Comparison of ENCODE assay signal across 7 mouse cellular contexts in genomic region chr15:81810671-81811598, GRCm38 (mm10). TPM values are rescaled to one million over a fixed set of nuclear protein-coding genes. Genes with fewer than 3 reads are reported as not detected.
A peak's percentile ranks its signal among the peaks of the same experiment; 100 is the strongest.
DNase-seq lines count a peak whose midpoint lies in the region; ATAC-seq lines count a peak whose summit lies in the region.

No protein-coding gene starts in this region.

- peak overlapping the region; percentile 88 for H3K27ac ChIP-seq in embryonic facial prominence, embryonic 12.5 days
- H3K27ac ChIP-seq in limb, embryonic 11.5 days (replicated peaks; ENCODE audit: low read depth, low read length), result peak overlapping the region; percentile 8; the same call in 1 of the 2 replicates
- H3K27ac ChIP-seq in midbrain, embryonic 14.5 days (replicated peaks; ENCODE audit: low read depth, low read length), result peak overlapping the region; percentile 84

- H3K36me3 ChIP-seq in embryonic facial prominence, embryonic 12.5 days, result peaks cover 6% of the 10 kb centered on the region
- 0 out of 2 replicates have a peak, but pooled peaks cover 2% of the 10 kb centered on the region for H3K36me3 ChIP-seq in limb, embryonic 11.5 days (ENCODE audit: control insufficient read depth, insufficient read depth, low read length)
- peaks cover 9% of the 10 kb centered on the region for H3K36me3 ChIP-seq in midbrain, embryonic 14.5 days (ENCODE audit: control insufficient read depth, insufficient read depth, low read length)

- peak overlapping the region; percentile 81 for H3K4me2 ChIP-seq in embryonic facial prominence, embryonic 12.5 days (replicated peaks)
- H3K4me2 ChIP-seq in limb, embryonic 11.5 days (ENCODE audit: low read depth, severe bottlenecking), result peak overlapping the region; percentile 81
- peak overlapping the region; percentile 82 for H3K4me2 ChIP-seq in midbrain, embryonic 14.5 days (ENCODE audit: low read length)

- under 1% methylated on average over 87 of the region's 89 CpGs for WGBS in embryonic facial prominence, embryonic 12.5 days
- WGBS in limb, embryonic 11.5 days, result under 1% methylated on average over 88 of the region's 89 CpGs
- under 1% methylated on average over 83 of the region's 89 CpGs for WGBS in midbrain, embryonic 14.5 days

- H3K9ac ChIP-seq in embryonic facial prominence, embryonic 12.5 days, result peak overlapping the region; percentile 69
- H3K9ac ChIP-seq in limb, embryonic 11.5 days (ENCODE audit: low read length), result peak overlapping the region; percentile 72
- peak overlapping the region; percentile 69 for H3K9ac ChIP-seq in midbrain, embryonic 14.5 days (replicated peaks; ENCODE audit: low read length)

- H3K4me1 ChIP-seq in embryonic facial prominence, embryonic 12.5 days, result peaks cover 25% of the 10 kb centered on the region
- 0 out of 2 replicates have a peak, but pooled peaks cover 6% of the 10 kb centered on the region for H3K4me1 ChIP-seq in limb, embryonic 11.5 days (ENCODE audit: control insufficient read depth, insufficient read depth, low read length)
- peaks cover 23% of the 10 kb centered on the region for H3K4me1 ChIP-seq in midbrain, embryonic 14.5 days (ENCODE audit: control insufficient read depth, insufficient read depth, low read length)

- DNase-seq in adrenal gland, postnatal 25 days, result peak; percentile 99
- DNase-seq in heart, adult 11 months, result peak; percentile 100
- DNase-seq in kidney, adult 18-20 months, result peak; percentile 97
- DNase-seq in limb, embryonic 11.5 days (ENCODE audit: low spot score), result peak; percentile 99
- DNase-seq in midbrain, embryonic 14.5 days, result peak; percentile 99
- peak; percentile 96 to 97 for DNase-seq in spleen, adult 18-20 months

- peak; percentile 98 for ATAC-seq in embryonic facial prominence, embryonic 12.5 days (ENCODE audit: insufficient number of reproducible peaks, insufficient read depth, low FRiP score, low TSS enrichment)
- peak; percentile 99 for ATAC-seq in limb, embryonic 11.5 days (ENCODE audit: insufficient number of reproducible peaks, low FRiP score, low TSS enrichment, low read depth)
- ATAC-seq in midbrain, embryonic 14.5 days (ENCODE audit: low FRiP score, low TSS enrichment), result peak; percentile 99

- H3K4me3 ChIP-seq in embryonic facial prominence, embryonic 12.5 days, result peak overlapping the region; percentile 66
- peak overlapping the region; percentile 75 for H3K4me3 ChIP-seq in limb, embryonic 11.5 days (ENCODE audit: low read depth, low read length)
- peak overlapping the region; percentile 75 for H3K4me3 ChIP-seq in midbrain, embryonic 14.5 days (replicated peaks; ENCODE audit: low read depth, low read length)

- no peaks in the 10 kb centered on the region for H3K27me3 ChIP-seq in embryonic facial prominence, embryonic 12.5 days
- no peaks in the 10 kb centered on the region for H3K27me3 ChIP-seq in limb, embryonic 11.5 days (ENCODE audit: control insufficient read depth, insufficient read depth, low read length)
- H3K27me3 ChIP-seq in midbrain, embryonic 14.5 days (ENCODE audit: control insufficient read depth, insufficient read depth, low read length), result no peaks in the 10 kb centered on the region

- no peaks in the 10 kb centered on the region for H3K9me3 ChIP-seq in embryonic facial prominence, embryonic 12.5 days
- no peaks in the 10 kb centered on the region for H3K9me3 ChIP-seq in limb, embryonic 11.5 days (ENCODE audit: control insufficient read depth, low read length)
- no peaks in the 10 kb centered on the region for H3K9me3 ChIP-seq in midbrain, embryonic 14.5 days (ENCODE audit: control insufficient read depth, low read length)

RNA-seq across cellular contexts. Expression of gene Tef, which starts 8.7 kb away (rescaled TPM):
- total RNA-seq in adrenal gland, postnatal 25 days (2021), result 111 and 146 TPM in 2 replicates
- 29.7 and 30.9 TPM in 2 replicates for polyA plus RNA-seq in embryonic facial prominence, embryonic 12.5 days (2016; fragmentation: Nextera tagmentation; extraction: Ambion mirVana)
- polyA plus RNA-seq in limb, embryonic 11.5 days (2014; fragmentation: Nextera tagmentation; extraction: Ambion mirVana), result 13.7 and 14.6 TPM in 2 replicates
- 12.9 and 19.6 TPM in 2 replicates for polyA plus RNA-seq in midbrain, embryonic 14.5 days (2014; fragmentation: Nextera tagmentation; extraction: Ambion mirVana)

RNA-seq across cellular contexts. Expression of gene Tob2, which starts 47.7 kb away (rescaled TPM):
- 72.3 and 86.1 TPM in 2 replicates for total RNA-seq in adrenal gland, postnatal 25 days (2021)
- polyA plus RNA-seq in embryonic facial prominence, embryonic 12.5 days (2016; fragmentation: Nextera tagmentation; extraction: Ambion mirVana), result 22.9 and 23.0 TPM in 2 replicates
- 16.7 and 16.8 TPM in 2 replicates for polyA plus RNA-seq in limb, embryonic 11.5 days (2014; fragmentation: Nextera tagmentation; extraction: Ambion mirVana)
- 11.7 and 14.4 TPM in 2 replicates for polyA plus RNA-seq in midbrain, embryonic 14.5 days (2014; fragmentation: Nextera tagmentation; extraction: Ambion mirVana)

Comparison
In these comparisons a context has a peak if more than half of its experiments do, and no peak if none do; other contexts are left out.
1. Peak in every context shown above with its lines: DNase-seq, ATAC-seq, H3K4me3 ChIP-seq and H3K27ac ChIP-seq.
2. H3K27ac ChIP-seq: peak in every context shown above with its lines; median percentile 88 in embryonic facial prominence, embryonic 12.5 days; 84 in midbrain, embryonic 14.5 days; 8 in limb, embryonic 11.5 days.